In the genomic region with DNA sequence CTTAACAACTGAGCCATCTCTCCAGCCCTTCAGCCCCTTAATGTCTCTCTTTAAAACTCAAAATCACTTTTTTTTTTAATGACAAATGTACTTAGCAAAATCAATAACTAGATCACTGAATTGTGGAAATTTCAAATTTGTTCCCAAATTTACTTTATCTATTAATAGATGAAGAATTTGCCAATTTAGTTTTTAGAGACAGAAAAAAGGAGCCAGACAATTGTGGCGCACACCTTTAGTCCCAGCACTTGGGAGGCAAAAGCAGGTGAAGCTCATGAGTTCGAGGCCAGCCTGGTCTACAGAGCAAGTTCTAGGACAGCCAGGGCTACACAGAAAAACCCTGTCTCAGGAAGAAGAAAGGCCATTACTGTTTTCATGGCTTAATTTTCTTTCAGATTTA, we compare ENCODE assay signal across 32 mouse cellular contexts. TPM values are rescaled to one million over a fixed set of nuclear protein-coding genes. Genes with fewer than 3 reads are reported as not detected.
"Had no signal": no experiment of that assay in that cellular context is flagged by ENCODE, and none has a peak within 500 bp of the region (broad histone marks: within the 10 kb centered on the region; RNA-seq: fewer than 3 reads in every experiment).

No protein-coding gene starts in this region.

- H3K9ac ChIP-seq: limb, embryonic 12.5 days; limb, embryonic 13.5 days; limb, embryonic 15.5 days; liver, embryonic 13.5 days; liver, embryonic 14.5 days; liver, embryonic 15.5 days; liver, postnatal 0 days; lung, embryonic 14.5 days; lung, embryonic 15.5 days; midbrain, embryonic 12.5 days; midbrain, embryonic 13.5 days; midbrain, embryonic 15.5 days had no signal

- H3K36me3 ChIP-seq: limb, embryonic 10.5 days; limb, embryonic 12.5 days; limb, embryonic 13.5 days; limb, embryonic 15.5 days; liver, embryonic 13.5 days; liver, embryonic 15.5 days; lung, embryonic 15.5 days; midbrain, embryonic 10.5 days; midbrain, embryonic 12.5 days; midbrain, embryonic 13.5 days; midbrain, embryonic 15.5 days had no signal

- H3K27ac ChIP-seq: left cerebral cortex, adult 2 months; limb, embryonic 10.5 days; limb, embryonic 12.5 days; limb, embryonic 13.5 days; limb, embryonic 15.5 days; liver, embryonic 13.5 days; liver, embryonic 14.5 days; liver, embryonic 15.5 days; lung, embryonic 15.5 days; macrophage; midbrain, embryonic 10.5 days; midbrain, embryonic 12.5 days; midbrain, embryonic 13.5 days; midbrain, embryonic 15.5 days had no signal

- H3K4me1 ChIP-seq: limb, embryonic 10.5 days; limb, embryonic 12.5 days; limb, embryonic 13.5 days; limb, embryonic 15.5 days; liver, embryonic 13.5 days; lung, embryonic 15.5 days; midbrain, embryonic 10.5 days; midbrain, embryonic 12.5 days; midbrain, embryonic 13.5 days; midbrain, embryonic 15.5 days had no signal

- H3K27me3 ChIP-seq: limb, embryonic 12.5 days; limb, embryonic 13.5 days; limb, embryonic 15.5 days; liver, embryonic 13.5 days; liver, embryonic 15.5 days; lung, embryonic 15.5 days; megakaryocyte, embryonic 14.5 days; midbrain, embryonic 12.5 days; midbrain, embryonic 13.5 days; midbrain, embryonic 15.5 days had no signal

- DNase-seq: left cerebral cortex, postnatal 4 days; liver; liver, embryonic 13.5 days; liver, postnatal 0 days; lung, adult 18-20 months; lung, adult 2 months; lung, embryonic 14.5 days; lung, postnatal 10 days; lung, postnatal 14 days; lung, postnatal 36 days; lung, postnatal 4 days; midbrain, embryonic 14.5 days had no signal

- H3K9me3 ChIP-seq: limb, embryonic 10.5 days; limb, embryonic 12.5 days; limb, embryonic 13.5 days; limb, embryonic 15.5 days; liver, embryonic 13.5 days; liver, embryonic 15.5 days; lung, embryonic 15.5 days; megakaryocyte, embryonic 14.5 days; midbrain, embryonic 10.5 days; midbrain, embryonic 12.5 days; midbrain, embryonic 13.5 days; midbrain, embryonic 15.5 days had no signal

- H3K4me3 ChIP-seq: left cerebral cortex, adult 2 months; limb, embryonic 10.5 days; limb, embryonic 12.5 days; limb, embryonic 13.5 days; limb, embryonic 15.5 days; liver, embryonic 13.5 days; liver, embryonic 15.5 days; lung, embryonic 15.5 days; megakaryocyte, embryonic 14.5 days; midbrain, embryonic 10.5 days; midbrain, embryonic 12.5 days; midbrain, embryonic 13.5 days; midbrain, embryonic 15.5 days; myocyte had no signal

- H3K4me2 ChIP-seq: limb, embryonic 12.5 days; limb, embryonic 13.5 days; limb, embryonic 15.5 days; liver, embryonic 11.5 days; liver, embryonic 13.5 days; liver, embryonic 15.5 days; lung, embryonic 14.5 days; lung, embryonic 15.5 days; midbrain, embryonic 11.5 days; midbrain, embryonic 12.5 days; midbrain, embryonic 13.5 days; midbrain, embryonic 15.5 days had no signal

- ATAC-seq: liver, postnatal 0 days; lung, postnatal 0 days; midbrain, embryonic 13.5 days; midbrain, embryonic 15.5 days; midbrain, embryonic 16.5 days had no signal

RNA-seq across cellular contexts. Expression of a gene that starts 11.0 kb away (rescaled TPM):
- total RNA-seq: monocyte, adult 5-6 weeks had no signal
